Mouse (Mus musculus): ENCODE results near the gene Adra2a. TPM values are rescaled to one million over a fixed set of nuclear protein-coding genes. Genes with fewer than 3 reads are reported as not detected.

The Adra2a gene
- polyA plus RNA-seq, 1 experiment, result 0.82 TPM

DNA sequence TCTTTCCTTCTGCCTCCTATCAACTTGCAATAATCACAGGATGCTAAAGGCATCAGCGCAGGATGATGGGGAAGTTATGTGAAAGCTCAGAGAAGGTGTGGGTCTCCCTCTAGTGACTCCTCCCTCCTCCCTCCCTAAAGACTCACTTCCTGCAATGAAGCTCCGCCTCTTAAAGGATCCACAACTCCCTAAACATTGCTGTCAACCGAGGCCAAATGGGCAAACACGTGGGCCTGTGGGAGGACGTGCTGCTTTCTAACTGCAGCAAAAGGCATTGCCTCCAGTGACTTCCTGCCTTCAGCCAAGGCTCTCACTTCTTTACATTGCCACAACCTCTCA lies 3.0 kb upstream of the Adra2a start:
- H3K4me1 ChIP-seq (ENCODE audit: control insufficient read depth, insufficient read depth, low read length), result no peaks in the 10 kb centered on the region
- no peak overlapping the region for H3K4me3 ChIP-seq (replicated peaks; ENCODE audit: control insufficient read depth, low read depth, low read length)
- H3K27ac ChIP-seq (ENCODE audit: control insufficient read depth, insufficient read depth, low read depth, low read length, poor library complexity), result no peak overlapping the region
- TF ChIP-seq CTCF (IDR thresholded peaks at IDR 0.05; ENCODE audit: control insufficient read depth, insufficient read depth, low read length) (no peak), POLR2A (IDR thresholded peaks at IDR 0.05; ENCODE audit: borderline replicate concordance, control insufficient read depth, low read depth, low read length) (no peak)
- WGBS, result 5% methylated on average over 5 of the region's 5 CpGs

DNA sequence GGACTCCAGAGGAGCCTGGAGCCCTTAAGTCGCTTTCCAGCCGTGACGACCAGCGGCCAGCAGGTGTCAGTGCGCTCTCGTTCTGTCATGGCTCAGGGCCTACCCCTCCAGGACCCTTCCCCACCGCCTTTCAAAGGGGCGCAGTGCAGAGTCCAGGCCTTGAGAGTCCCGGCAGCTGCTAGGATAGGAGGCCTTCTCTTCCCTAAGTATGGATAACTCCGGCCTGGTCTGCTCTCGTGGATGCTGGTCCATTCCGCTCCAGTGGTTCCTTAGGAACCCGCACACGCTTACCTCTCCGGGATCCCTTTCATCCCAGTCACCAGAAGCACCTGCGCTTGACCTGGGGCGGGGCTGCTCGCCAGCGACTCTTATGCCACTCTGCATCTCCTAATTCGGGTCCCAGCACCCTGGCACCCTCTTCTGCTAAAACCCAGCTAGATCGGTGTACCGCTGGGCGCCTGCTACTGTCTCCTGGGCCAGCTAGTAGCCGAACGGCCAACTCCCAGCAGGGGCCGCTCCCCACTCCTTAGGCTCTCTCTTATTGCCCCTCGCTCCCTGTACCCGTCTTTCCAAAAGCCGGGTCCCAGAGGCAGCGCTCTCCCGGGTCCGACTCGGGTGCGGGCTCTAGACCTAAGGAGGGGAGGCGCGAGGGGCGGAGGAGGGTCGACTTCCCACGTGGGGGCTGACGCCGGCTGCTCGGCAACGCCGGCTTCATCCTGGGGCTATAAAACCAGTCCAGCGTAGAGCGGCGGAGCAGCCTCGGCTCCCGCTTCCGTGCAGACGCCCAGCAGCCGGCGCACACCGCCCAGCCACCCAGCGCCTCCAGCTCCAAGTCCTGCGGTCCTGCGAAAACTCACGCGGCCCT lies 788 bp downstream of the Adra2a start:
- TF ChIP-seq CTCF (IDR thresholded peaks at IDR 0.05; ENCODE audit: control insufficient read depth, insufficient read depth, low read length) (peak; percentile 57), POLR2A (IDR thresholded peaks at IDR 0.05; ENCODE audit: borderline replicate concordance, control insufficient read depth, low read depth, low read length) (no peak)
- 1% methylated on average over 59 of the region's 59 CpGs for WGBS
- H3K27ac ChIP-seq (ENCODE audit: control insufficient read depth, insufficient read depth, low read depth, low read length, poor library complexity), result no peak overlapping the region
- H3K4me1 ChIP-seq (ENCODE audit: control insufficient read depth, insufficient read depth, low read length), result no peaks in the 10 kb centered on the region; the same call in none of the 2 replicates
- no peak overlapping the region for H3K4me3 ChIP-seq (replicated peaks; ENCODE audit: control insufficient read depth, low read depth, low read length)

GRCm38 (mm10) chr19:54045412-54045811 lies 1.5 kb downstream of the Adra2a start:
- TF ChIP-seq CTCF (IDR thresholded peaks at IDR 0.05; ENCODE audit: control insufficient read depth, insufficient read depth, low read length) (no peak), POLR2A (IDR thresholded peaks at IDR 0.05; ENCODE audit: borderline replicate concordance, control insufficient read depth, low read depth, low read length) (no peak)
- H3K4me1 ChIP-seq (ENCODE audit: control insufficient read depth, insufficient read depth, low read length), result no peaks in the 10 kb centered on the region; the same call in none of the 2 replicates
- no peak overlapping the region for H3K27ac ChIP-seq (ENCODE audit: control insufficient read depth, insufficient read depth, low read depth, low read length, poor library complexity)
- no peak overlapping the region for H3K4me3 ChIP-seq (replicated peaks; ENCODE audit: control insufficient read depth, low read depth, low read length)
- 4% methylated on average over 29 of the region's 29 CpGs for WGBS

DNA sequence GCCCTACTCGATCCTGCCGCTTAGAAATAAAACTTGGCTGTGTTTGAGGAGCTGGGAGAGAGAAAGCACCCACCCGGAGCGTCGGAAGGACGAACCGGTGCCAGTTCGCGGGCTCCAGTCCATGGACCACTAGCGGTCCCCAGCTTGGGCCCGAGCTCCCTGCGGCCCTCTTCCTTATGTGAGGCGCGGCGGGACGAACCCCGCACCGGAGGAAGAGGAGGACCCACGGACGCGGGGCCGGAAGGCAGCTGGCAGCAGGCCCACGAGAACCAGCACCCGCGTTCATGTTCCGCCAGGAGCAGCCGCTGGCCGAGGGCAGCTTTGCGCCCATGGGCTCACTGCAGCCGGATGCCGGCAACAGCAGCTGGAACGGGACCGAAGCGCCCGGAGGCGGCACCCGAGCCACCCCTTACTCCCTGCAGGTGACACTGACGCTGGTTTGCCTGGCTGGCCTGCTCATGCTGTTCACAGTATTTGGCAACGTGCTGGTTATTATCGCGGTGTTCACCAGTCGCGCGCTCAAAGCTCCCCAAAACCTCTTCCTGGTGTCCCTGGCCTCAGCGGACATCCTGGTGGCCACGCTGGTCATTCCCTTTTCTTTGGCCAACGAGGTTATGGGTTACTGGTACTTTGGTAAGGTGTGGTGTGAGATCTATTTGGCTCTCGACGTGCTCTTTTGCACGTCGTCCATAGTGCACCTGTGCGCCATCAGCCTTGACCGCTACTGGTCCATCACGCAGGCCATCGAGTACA lies 2.2 kb downstream of the Adra2a start:
- TF ChIP-seq CTCF (IDR thresholded peaks at IDR 0.05; ENCODE audit: control insufficient read depth, insufficient read depth, low read length) (no peak), POLR2A (IDR thresholded peaks at IDR 0.05; ENCODE audit: borderline replicate concordance, control insufficient read depth, low read depth, low read length) (no peak)
- Histone ChIP-seq H3K4me3 (replicated peaks; ENCODE audit: control insufficient read depth, low read depth, low read length) (peak overlapping the region; percentile 18), H3K27ac (ENCODE audit: control insufficient read depth, insufficient read depth, low read depth, low read length, poor library complexity) (no peak overlapping the region), H3K4me1 (ENCODE audit: control insufficient read depth, insufficient read depth, low read length) (no peaks in the 10 kb centered on the region; the same call in none of the 2 replicates)
- WGBS, result 3% methylated on average over 55 of the region's 55 CpGs

- Histone ChIP-seq H3K27ac (ENCODE audit: control insufficient read depth, insufficient read depth, low read depth, low read length, poor library complexity) (no peak overlapping the region; the same call in 1 of the 2 replicates), H3K4me3 (replicated peaks; ENCODE audit: control insufficient read depth, low read depth, low read length) (peak overlapping the region; percentile 18), H3K4me1 (ENCODE audit: control insufficient read depth, insufficient read depth, low read length) (no peaks in the 10 kb centered on the region; the same call in none of the 2 replicates)
- TF ChIP-seq CTCF (IDR thresholded peaks at IDR 0.05; ENCODE audit: control insufficient read depth, insufficient read depth, low read length) (no peak), POLR2A (IDR thresholded peaks at IDR 0.05; ENCODE audit: borderline replicate concordance, control insufficient read depth, low read depth, low read length) (peak; percentile 46; the same call in 1 of the 2 replicates)
- 2% methylated on average over 46 of the region's 46 CpGs for WGBS
Measured at GRCm38 (mm10) chr19:54046684-54047070, 2.7 kb downstream of the Adra2a start.

GRCm38 (mm10) chr19:54047386-54048050 lies 3.6 kb downstream of the Adra2a start:
- no peak overlapping the region for H3K27ac ChIP-seq (ENCODE audit: control insufficient read depth, insufficient read depth, low read depth, low read length, poor library complexity)
- 1% methylated on average over 27 of the region's 27 CpGs for WGBS
- TF ChIP-seq CTCF (IDR thresholded peaks at IDR 0.05; ENCODE audit: control insufficient read depth, insufficient read depth, low read length) (no peak), POLR2A (IDR thresholded peaks at IDR 0.05; ENCODE audit: borderline replicate concordance, control insufficient read depth, low read depth, low read length) (no peak)
- no peaks in the 10 kb centered on the region; the same call in none of the 2 replicates for H3K4me1 ChIP-seq (ENCODE audit: control insufficient read depth, insufficient read depth, low read length)
- no peak overlapping the region for H3K4me3 ChIP-seq (replicated peaks; ENCODE audit: control insufficient read depth, low read depth, low read length)

GRCm38 (mm10) chr19:54048161-54048885 lies 4.4 kb downstream of the Adra2a start:
- Histone ChIP-seq H3K27ac (ENCODE audit: control insufficient read depth, insufficient read depth, low read depth, low read length, poor library complexity) (no peak overlapping the region), H3K4me3 (replicated peaks; ENCODE audit: control insufficient read depth, low read depth, low read length) (no peak overlapping the region), H3K4me1 (ENCODE audit: control insufficient read depth, insufficient read depth, low read length) (no peaks in the 10 kb centered on the region; the same call in none of the 2 replicates)
- no peak for TF ChIP-seq POLR2A (IDR thresholded peaks at IDR 0.05; ENCODE audit: borderline replicate concordance, control insufficient read depth, low read depth, low read length)
- 16% methylated on average over 13 of the region's 13 CpGs for WGBS

Data from bone marrow, adult 2 months (tissue).